Mouse (Mus musculus) layer of hippocampus, adult 9-11 months (tissue): Measurements from ENCODE around the gene Utp4.
"Not testable (repeated sequence)": the region's sequence is repeated elsewhere in the genome, so short reads cannot be mapped to it uniquely, and the experiment has no call there.

Experiments used
- DNase-seq: peaks from one replicate; pipeline ENCODE4 v3.0.0; 2022

Gene Utp4

GRCm38 (mm10) chr8:106906635-106907034 lies 13.2 kb downstream of the Utp4 start:
- DNase-seq, result no peak

DNA sequence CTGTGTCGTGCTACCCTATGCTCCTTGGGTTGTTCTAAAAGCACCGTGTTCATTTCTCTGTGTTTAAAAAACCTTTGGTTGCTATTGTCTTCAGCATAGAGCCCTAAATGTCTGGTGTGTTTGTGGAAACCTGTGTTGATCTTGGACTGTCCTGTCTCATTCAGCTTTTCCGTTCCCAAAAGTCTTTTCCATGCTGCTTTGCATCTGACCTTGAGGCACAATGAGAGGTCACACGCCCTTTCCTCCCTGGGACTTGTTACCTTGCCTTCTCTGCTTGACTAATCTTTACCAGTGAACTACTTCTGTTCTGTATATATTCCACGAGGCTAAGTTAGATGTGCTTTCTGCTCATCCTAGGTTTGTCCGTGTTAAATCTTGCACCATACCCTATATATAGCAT lies 14.0 kb downstream of the Utp4 start:
- DNase-seq, result no peak

- no peak for DNase-seq
These were observed 14.9 kb downstream of the Utp4 start for GRCm38 (mm10) chr8:106908291-106908690.

GRCm38 (mm10) chr8:106913631-106914030 lies 20.2 kb downstream of the Utp4 start:
- no peak for DNase-seq

- peak; percentile 83 for DNase-seq
These were observed 26.4 kb downstream of the Utp4 start for GRCm38 (mm10) chr8:106919721-106920394.

- DNase-seq, result no peak
These were observed 26.9 kb downstream of the Utp4 start for GRCm38 (mm10) chr8:106920395-106920741.

- DNase-seq, result no peak
These were observed 30.6 kb downstream of the Utp4 start for GRCm38 (mm10) chr8:106924057-106924456.

DNA sequence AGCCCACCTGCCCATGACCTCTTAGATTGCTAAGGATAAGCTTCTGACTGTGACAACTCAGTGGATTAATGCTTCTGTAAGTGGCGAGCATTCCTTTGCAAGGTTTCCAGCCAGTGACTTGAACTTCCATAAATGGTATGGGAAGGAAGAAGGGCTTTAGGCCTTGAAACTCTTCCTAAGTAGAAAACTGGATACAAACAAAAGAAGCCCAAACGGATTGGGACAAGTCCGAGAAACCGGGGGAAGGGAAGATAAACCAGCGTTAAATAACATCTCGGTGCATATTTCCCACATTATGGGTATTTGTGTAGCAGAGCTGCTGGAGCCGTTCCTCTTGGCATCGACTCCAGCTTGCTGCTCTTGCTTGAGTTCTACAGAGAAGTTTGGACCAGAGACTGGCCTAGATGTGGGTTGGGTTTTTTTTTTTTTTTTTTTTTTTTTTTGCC lies 31.5 kb downstream of the Utp4 start:
- DNase-seq, result peak; percentile 67

- DNase-seq, result no peak
These were observed 32.0 kb downstream of the Utp4 start for GRCm38 (mm10) chr8:106925446-106925845.

- DNase-seq, result no peak
These were observed 33.8 kb downstream of the Utp4 start for GRCm38 (mm10) chr8:106927247-106927646.

DNA sequence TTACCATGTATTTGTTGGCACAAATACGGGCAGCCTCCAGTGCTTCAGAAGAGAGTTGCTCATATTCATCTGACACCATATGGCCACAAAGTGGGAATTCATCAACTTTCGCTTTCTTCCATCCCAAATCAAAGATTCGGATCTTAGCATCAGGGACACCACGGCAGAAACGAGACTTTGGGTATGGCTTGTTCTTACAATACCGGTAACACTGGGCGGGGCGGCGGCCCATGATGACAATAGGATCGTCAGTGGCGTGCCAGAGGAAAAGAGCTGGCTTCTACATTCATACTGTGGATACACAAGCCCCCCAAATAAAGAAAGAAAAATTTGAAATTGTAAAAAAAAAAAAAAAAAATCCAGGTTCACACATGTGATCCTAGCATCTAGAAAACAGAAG lies 34.7 kb downstream of the Utp4 start:
- DNase-seq, result not testable (repeated sequence)

- DNase-seq, result no peak
These were observed 35.9 kb downstream of the Utp4 start for GRCm38 (mm10) chr8:106929155-106929913.

- DNase-seq, result no peak
These were observed 36.5 kb downstream of the Utp4 start for GRCm38 (mm10) chr8:106929921-106930320.

GRCm38 (mm10) chr8:106932376-106933065 lies 39.1 kb downstream of the Utp4 start:
- DNase-seq, result no peak

DNA sequence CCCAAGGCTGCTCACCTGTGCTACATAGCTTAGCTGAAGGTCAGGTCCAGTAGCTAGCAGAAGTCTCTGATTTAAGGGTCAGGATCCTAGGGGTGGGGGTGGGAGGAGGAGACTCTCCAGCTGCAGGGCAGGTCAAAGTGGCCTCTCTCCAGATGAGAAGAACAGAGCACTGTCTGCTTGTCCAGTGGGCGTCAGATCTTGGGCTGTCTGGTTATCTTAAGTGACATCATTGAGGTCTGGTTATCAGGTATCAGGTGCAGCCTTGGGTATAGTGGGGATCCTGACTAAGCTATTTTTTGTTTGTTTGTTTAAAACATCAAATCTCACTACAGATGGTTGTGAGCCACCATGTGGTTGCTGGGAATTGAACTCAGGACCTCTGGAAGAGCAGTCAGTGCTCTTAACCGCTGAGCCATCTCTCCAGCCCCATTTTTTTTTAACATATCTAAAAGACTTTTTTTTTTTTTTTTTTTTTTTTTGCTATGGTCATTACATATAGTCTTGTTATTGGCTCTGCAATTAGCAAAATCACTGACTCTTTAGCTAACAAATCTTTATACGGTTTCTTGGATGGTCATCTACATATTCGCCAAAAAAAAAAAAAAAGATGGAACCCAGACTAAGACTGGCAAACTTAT lies 40.2 kb downstream of the Utp4 start:
- DNase-seq, result no peak

DNA sequence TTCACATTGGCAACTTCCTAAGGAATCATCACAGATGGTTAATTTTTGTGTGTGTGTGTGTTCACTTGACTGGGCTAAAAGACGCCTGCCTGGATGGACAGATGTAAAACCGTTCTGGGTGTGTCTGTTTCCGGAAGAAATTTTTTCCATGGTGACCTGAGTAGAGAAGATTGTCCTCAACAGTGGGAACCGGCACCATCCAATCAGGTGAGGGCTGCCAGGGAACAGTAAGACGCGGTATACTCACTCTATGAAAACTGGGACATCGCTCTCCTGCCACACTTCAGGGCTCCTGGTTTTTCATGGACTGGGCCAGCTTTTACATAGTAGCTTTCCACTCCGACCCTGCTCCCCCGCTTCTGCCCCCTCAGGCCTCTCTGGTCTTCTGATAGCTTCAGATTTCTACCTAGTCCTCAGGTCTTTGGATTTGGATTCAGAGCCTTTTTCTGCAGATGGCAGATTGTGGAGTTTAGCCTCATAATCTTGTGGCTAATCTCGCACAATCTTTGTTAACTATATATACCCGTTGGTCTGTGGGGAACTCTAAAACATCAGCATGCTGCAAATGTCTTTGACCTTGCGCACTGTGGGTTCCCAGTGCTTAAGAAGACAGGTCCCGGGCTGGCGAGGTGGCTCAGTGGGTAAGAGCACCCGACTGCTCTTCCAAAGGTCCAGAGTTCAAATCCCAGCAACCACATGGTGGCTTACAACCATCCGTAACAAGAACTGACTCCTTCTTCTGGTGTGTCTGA lies 41.0 kb downstream of the Utp4 start:
- DNase-seq, result no peak

- peak; percentile 91 for DNase-seq
These were observed 42.0 kb downstream of the Utp4 start, which contains the start of gene Sntb2 for GRCm38 (mm10) chr8:106935324-106935869. Gene Sntb2 (plus strand): TSS chr8:106935750.

DNA sequence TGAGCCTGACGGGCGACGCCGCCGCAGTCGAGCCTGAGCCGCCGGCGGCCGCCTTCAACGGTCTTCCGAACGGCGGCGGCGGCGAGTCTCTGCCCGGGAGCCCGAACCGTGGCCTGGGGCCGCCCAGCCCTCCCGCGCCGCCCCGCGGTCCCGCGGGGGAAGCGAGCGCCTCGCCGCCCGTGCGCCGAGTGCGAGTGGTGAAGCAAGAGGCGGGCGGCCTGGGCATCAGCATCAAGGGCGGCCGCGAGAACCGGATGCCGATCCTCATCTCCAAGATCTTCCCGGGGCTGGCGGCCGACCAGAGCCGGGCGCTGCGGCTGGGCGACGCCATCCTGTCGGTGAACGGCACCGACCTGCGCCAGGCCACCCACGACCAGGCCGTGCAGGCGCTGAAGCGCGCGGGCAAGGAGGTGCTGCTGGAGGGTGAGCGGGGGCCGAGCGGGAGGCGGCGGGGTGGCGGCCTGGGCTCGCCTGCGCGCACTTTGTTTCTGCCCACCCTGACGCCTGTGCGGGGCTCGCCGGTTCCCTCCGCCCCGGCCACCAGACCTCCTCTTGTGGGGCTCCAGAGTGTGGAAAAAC lies 42.6 kb downstream of the Utp4 start:
- DNase-seq, result peak; percentile 32

GRCm38 (mm10) chr8:106936478-106937051 lies 43.1 kb downstream of the Utp4 start:
- DNase-seq, result peak; percentile 33

- no peak for DNase-seq
These were observed 43.8 kb downstream of the Utp4 start for GRCm38 (mm10) chr8:106937081-106937800.

DNA sequence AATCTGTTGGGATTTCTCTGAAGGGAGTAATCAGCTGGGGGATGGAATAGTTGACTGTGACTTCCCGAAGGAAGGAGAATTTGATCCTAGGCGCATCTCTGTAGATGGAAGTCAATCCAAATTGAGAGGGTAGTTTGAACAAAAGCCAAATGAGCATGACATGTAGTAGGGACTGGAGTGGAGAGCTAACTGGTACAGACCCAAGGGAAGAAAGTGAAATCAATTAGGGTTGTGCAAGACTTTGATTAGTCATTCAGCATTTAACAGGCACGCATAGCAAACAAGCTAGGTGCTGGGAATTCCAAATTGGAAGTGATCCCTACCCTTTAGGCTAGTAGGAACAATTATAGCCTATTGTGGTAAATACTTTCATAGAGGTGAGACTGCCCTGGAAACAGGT lies 48.4 kb downstream of the Utp4 start:
- DNase-seq, result no peak
